Mouse (Mus musculus) CH12.LX (cell line): ENCODE results near the gene Adipor1. TPM values are rescaled to one million over a fixed set of nuclear protein-coding genes. Genes with fewer than 3 reads are reported as not detected.

ENCODE experiments used
- DNase-seq: peaks from one replicate; pipeline ENCODE4 v3.0.0-alpha.2; 2013; ENCODE audit errors: extremely low read depth
- H3K27ac ChIP-seq: 2 replicates; pipeline ENCODE4 v1.5.1; 2012; ENCODE audit warnings: low read depth, mild to moderate bottlenecking, control low read depth, moderate library complexity; ENCODE audit not compliant: insufficient read depth
- H3K27me3 ChIP-seq: replicated peaks from 2 replicates; pipeline ENCODE3; 2012; ENCODE audit warnings: inconsistent platforms
- H3K36me3 ChIP-seq, 2 experiments: replicated peaks in 1 of 2; 2 replicates each; pipeline versions ENCODE3 to v1.6.1; 2012; ENCODE audit warnings: inconsistent platforms in 1 of 2, low read length in 1 of 2, mild to moderate bottlenecking in 1 of 2, mixed read lengths in 1 of 2, moderate library complexity in 1 of 2; ENCODE audit not compliant: control insufficient read depth in 1 of 2, insufficient read depth in 1 of 2
- H3K4me1 ChIP-seq, 2 experiments: 2 replicates each; pipeline ENCODE4 v1.6.1; 2012; ENCODE audit warnings: inconsistent platforms in 1 of 2, moderate library complexity in 1 of 2; ENCODE audit not compliant: insufficient read depth in 2 of 2, control insufficient read depth in 1 of 2
- H3K4me2 ChIP-seq: 2 replicates; pipeline ENCODE4 v1.6.1; 2012; ENCODE audit warnings: low read depth, mild to moderate bottlenecking, control low read depth; ENCODE audit not compliant: poor library complexity, insufficient read depth, severe bottlenecking
- H3K4me3 ChIP-seq, 3 experiments: fragments of 150-350 bp in 1 of 3; sonication (generic) in 1 of 3; replicated peaks in 1 of 3; 2 replicates each; pipeline versions ENCODE3 to v1.5.1; 2011 to 2012; ENCODE audit warnings: low read depth in 2 of 3, low read length in 2 of 3, mild to moderate bottlenecking in 2 of 3, moderate library complexity in 2 of 3, control low read depth in 1 of 3, improper control_type of control experiment in 1 of 3, inconsistent platforms in 1 of 3, mixed read lengths in 1 of 3; ENCODE audit not compliant: poor library complexity in 1 of 3
- H3K79me2 ChIP-seq: replicated peaks from 2 replicates; pipeline ENCODE4 v1.6.1; 2012; ENCODE audit warnings: mild to moderate bottlenecking, moderate library complexity; ENCODE audit not compliant: control insufficient read depth, poor library complexity, insufficient read depth, severe bottlenecking; ENCODE audit errors: extremely low read depth
- H3K9ac ChIP-seq: 2 replicates; pipeline ENCODE4 v1.6.1; 2012; ENCODE audit warnings: low read depth, mild to moderate bottlenecking, control low read depth, moderate library complexity; ENCODE audit not compliant: insufficient read depth
- H3K9me3 ChIP-seq: replicated peaks from 2 replicates; pipeline ENCODE3; 2012; ENCODE audit warnings: low read length, inconsistent platforms, mixed read lengths
- BHLHE40 ChIP-seq: IDR thresholded peaks from 2 replicates; pipeline ENCODE4 v1.6.1; 2011; ENCODE audit warnings: mild to moderate bottlenecking, low read depth, low read length, improper control_type of control experiment
- CHD1 ChIP-seq: IDR thresholded peaks from 2 replicates; pipeline ENCODE4 v1.6.1; 2012; ENCODE audit warnings: low read depth, low read length, improper control_type of control experiment, inconsistent platforms
- CHD2 ChIP-seq: IDR thresholded peaks from 2 replicates; pipeline ENCODE4 v1.6.1; 2011; ENCODE audit warnings: low read length, improper control_type of control experiment
- CTCF ChIP-seq, 2 experiments: IDR thresholded peaks in 1 of 2; conservative IDR thresholded peaks in 1 of 2; 2 replicates each; pipeline ENCODE4 v1.5.1; 2011 to 2012; ENCODE audit warnings: low read depth in 2 of 2, low read length in 2 of 2, improper control_type of control experiment in 1 of 2, inconsistent platforms in 1 of 2, mild to moderate bottlenecking in 1 of 2, moderate library complexity in 1 of 2
- ELF1 ChIP-seq: IDR thresholded peaks from 2 replicates; pipeline ENCODE4 v1.6.1; 2014; ENCODE audit warnings: low read depth, mild to moderate bottlenecking, inconsistent platforms, low read length, improper control_type of control experiment
- ETS1 ChIP-seq: conservative IDR thresholded peaks from 2 replicates; pipeline ENCODE4 v1.6.1; 2012; ENCODE audit warnings: low read depth, mild to moderate bottlenecking, inconsistent platforms, low read length, improper control_type of control experiment, moderate library complexity
- GABPA ChIP-seq: IDR thresholded peaks from 2 replicates; pipeline ENCODE4 v1.6.1; 2012; ENCODE audit warnings: low read depth, low read length, improper control_type of control experiment, inconsistent platforms; ENCODE audit not compliant: insufficient replicate concordance
- HCFC1 ChIP-seq: IDR thresholded peaks from 2 replicates; pipeline ENCODE4 v1.6.1; 2012; ENCODE audit warnings: low read depth, mild to moderate bottlenecking, inconsistent platforms, low read length, improper control_type of control experiment
- JUN ChIP-seq: IDR thresholded peaks from 2 replicates; pipeline ENCODE4 v1.6.1; 2011; ENCODE audit warnings: low read depth, mild to moderate bottlenecking, low read length, improper control_type of control experiment, moderate library complexity; ENCODE audit not compliant: insufficient read depth
- MAX ChIP-seq: IDR thresholded peaks from 2 replicates; pipeline ENCODE4 v1.6.1; 2011; ENCODE audit warnings: low read length, improper control_type of control experiment
- MAZ ChIP-seq: IDR thresholded peaks from 2 replicates; pipeline ENCODE4 v1.6.1; 2012; ENCODE audit warnings: low read depth, mild to moderate bottlenecking, inconsistent platforms, low read length, improper control_type of control experiment, moderate library complexity
- MXI1 ChIP-seq: IDR thresholded peaks from 2 replicates; pipeline ENCODE4 v1.6.1; 2011; ENCODE audit warnings: mild to moderate bottlenecking, low read depth, low read length, improper control_type of control experiment
- PAX5 ChIP-seq: IDR thresholded peaks from 2 replicates; pipeline ENCODE4 v1.6.1; 2012; ENCODE audit warnings: low read length, inconsistent platforms, mixed read lengths
- POLR2A ChIP-seq: IDR thresholded peaks from 2 replicates; pipeline ENCODE4 v1.6.1; 2011; ENCODE audit warnings: low read depth, mild to moderate bottlenecking, improper control_type of control experiment, low read length
- USF2 ChIP-seq: conservative IDR thresholded peaks from 2 replicates; pipeline ENCODE4 v1.6.1; 2011; ENCODE audit warnings: low read depth, low read length, improper control_type of control experiment
- ZC3H11A ChIP-seq: IDR thresholded peaks from 2 replicates; pipeline ENCODE4 v1.6.1; 2012; ENCODE audit warnings: low read depth, mild to moderate bottlenecking, inconsistent platforms, low read length, improper control_type of control experiment
- ZKSCAN1 ChIP-seq: IDR thresholded peaks from 2 replicates; pipeline ENCODE4 v1.6.1; 2012; ENCODE audit warnings: low read depth, inconsistent platforms, low read length, improper control_type of control experiment, borderline replicate concordance
- ZMIZ1 ChIP-seq: IDR thresholded peaks from 2 replicates; pipeline ENCODE4 v1.6.1; 2012; ENCODE audit warnings: low read depth, mild to moderate bottlenecking, inconsistent platforms, low read length, improper control_type of control experiment
- ZNF384 ChIP-seq: IDR thresholded peaks from 2 replicates; pipeline ENCODE4 v1.6.1; 2012; ENCODE audit warnings: low read depth, low read length, improper control_type of control experiment, inconsistent platforms
- dilution Hi-C: fragments of 300-500 bp; cut with MboI; formaldehyde crosslinking; loops from 2 replicates; pipeline ENCODE4 v1.14.3; 2020; ENCODE audit warnings: low sequenced_read_pairs; ENCODE audit not compliant: extremely low pct_unique_long_range_greater_than_20kb, extremely low pct_ligation_motif_present
- in situ Hi-C: fragments of 300-500 bp; cut with MboI; formaldehyde crosslinking; loops from 3 replicates; pipeline ENCODE4 v1.14.3; 2019; ENCODE audit warnings: low sequenced_read_pairs, low pct_ligation_motif_present, low pct_unique_long_range_greater_than_20kb, mixed read lengths
- polyA plus RNA-seq: library from polyadenylated mRNA; unstranded; fragments of >175 nt; gene quantifications from 2 replicates; pipeline ENCODE4 v1.2.1, GENCODE M21; 2012; ENCODE audit warnings: low read depth; ENCODE audit not compliant: insufficient read length
- total RNA-seq, 2 experiments: library from RNA; depleted of rRNA; stranded (reverse); fragments of 300-350 nt in 1 of 2; fragments of >200 nt in 1 of 2; gene quantifications; 2 replicates each; pipeline ENCODE4 v1.2.3; 2012 to 2014

Gene Adipor1
- total and polyA plus RNA-seq, 3 experiments, result 64.1 to 94.0 (median 70.8) TPM

DNA sequence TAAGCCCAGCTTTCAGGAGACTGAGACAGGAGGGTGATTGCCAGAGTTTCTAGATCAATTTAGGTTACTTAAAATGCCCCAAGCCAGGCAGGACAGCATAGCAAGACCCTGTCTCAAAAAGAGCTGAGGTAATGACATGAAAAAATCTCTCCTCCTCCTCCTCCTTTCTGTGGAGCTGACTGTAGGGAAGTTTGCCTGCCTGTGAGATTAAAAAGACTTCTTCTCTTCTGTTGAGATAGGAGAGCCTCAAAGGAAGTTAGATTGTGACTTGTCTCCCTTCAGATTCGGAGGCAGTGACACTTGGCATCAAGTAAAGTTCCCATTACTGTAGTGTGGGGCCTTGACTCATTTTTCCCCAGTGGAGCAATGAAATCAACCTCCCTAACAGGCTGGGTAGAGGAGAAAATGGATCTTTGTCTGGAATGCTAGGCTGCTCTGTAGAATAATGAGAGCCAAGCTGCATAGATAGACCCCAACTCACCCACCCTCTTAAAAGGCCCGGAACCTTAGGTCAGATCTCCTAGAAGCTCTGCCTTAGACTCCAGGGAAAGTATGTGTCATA, 3.3 kb downstream of the Adipor1 start:
- no peaks in the 10 kb centered on the region for H3K27me3 ChIP-seq
- no peak overlapping the region for H3K4me3 ChIP-seq
- dilution Hi-C loops, result no loop called here
- H3K9ac ChIP-seq, result no peak overlapping the region
- H3K27ac ChIP-seq, result no peak overlapping the region
- in situ Hi-C loops, result no loop called here
- H3K4me2 ChIP-seq, result no peak overlapping the region
- H3K79me2 ChIP-seq, result peaks cover 58% of the 10 kb centered on the region
- peaks cover 12 to 43% of the 10 kb centered on the region in 2 experiments for H3K36me3 ChIP-seq
- TF ChIP-seq MAZ (no peak), ELF1 (no peak), HCFC1 (no peak), ETS1 (no peak), MXI1 (no peak), CHD1 (no peak), CHD2 (no peak), BHLHE40 (no peak), ZNF384 (no peak), CTCF (conservative IDR thresholded peaks at IDR 0.05 in 1 of 2, IDR thresholded peaks at IDR 0.05 in 1 of 2; ENCODE audit: low read depth in 2 of 2, low read length in 2 of 2) (no peak), ZMIZ1 (no peak), USF2 (no peak), ZC3H11A (no peak), ZKSCAN1 (no peak), POLR2A (no peak)
- peaks cover 8 to 49% of the 10 kb centered on the region in 2 experiments for H3K4me1 ChIP-seq
- H3K9me3 ChIP-seq, result no peaks in the 10 kb centered on the region
- no peak for DNase-seq

DNA sequence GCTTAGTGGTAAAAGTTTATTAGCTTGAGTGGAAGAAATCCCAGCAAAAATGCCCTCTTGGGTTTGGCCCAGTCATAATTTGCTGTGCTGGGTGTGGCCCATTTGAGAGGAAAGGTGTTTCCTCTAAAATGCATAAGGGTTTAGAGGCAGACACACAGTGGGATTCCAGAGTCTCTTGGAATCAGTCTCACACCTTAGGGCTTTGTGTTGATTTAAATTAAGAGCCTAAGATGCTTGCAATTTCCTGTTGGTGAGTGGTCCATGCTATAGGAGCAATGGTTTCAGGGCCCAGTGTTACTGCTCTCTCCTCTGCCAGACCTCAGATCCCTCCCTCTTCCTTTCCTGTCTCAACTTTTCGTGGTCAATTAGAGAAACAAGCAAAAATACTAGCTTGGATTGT, 4.0 kb downstream of the Adipor1 start:
- Histone ChIP-seq H3K4me2 (no peak overlapping the region), H3K4me3 (no peak overlapping the region), H3K27ac (no peak overlapping the region), H3K4me1 (peaks cover 8 to 48% of the 10 kb centered on the region in 2 experiments), H3K27me3 (no peaks in the 10 kb centered on the region), H3K36me3 (peaks cover 16 to 50% of the 10 kb centered on the region in 2 experiments), H3K9me3 (no peaks in the 10 kb centered on the region), H3K79me2 (peaks cover 58% of the 10 kb centered on the region), H3K9ac (no peak overlapping the region)
- DNase-seq, result no peak
- TF ChIP-seq MAX (no peak), ETS1 (no peak), JUN (no peak), CTCF (conservative IDR thresholded peaks at IDR 0.05 in 1 of 2, IDR thresholded peaks at IDR 0.05 in 1 of 2; ENCODE audit: low read depth in 2 of 2, low read length in 2 of 2) (no peak), USF2 (no peak), GABPA (no peak), PAX5 (no peak)
- in situ Hi-C loops (no loop called here), dilution Hi-C loops (no loop called here)
